Mouse (Mus musculus): Measurements from ENCODE around the gene Rdh16. TPM values are rescaled to one million over a fixed set of nuclear protein-coding genes. Genes with fewer than 3 reads are reported as not detected.

Gene Rdh16
- not detected for polyA plus RNA-seq (2012; fragmentation: generic; extraction: Trizol)
- long read RNA-seq, experiment 1, result 0 reads
- long read RNA-seq, experiment 2, result 0 reads

DNA sequence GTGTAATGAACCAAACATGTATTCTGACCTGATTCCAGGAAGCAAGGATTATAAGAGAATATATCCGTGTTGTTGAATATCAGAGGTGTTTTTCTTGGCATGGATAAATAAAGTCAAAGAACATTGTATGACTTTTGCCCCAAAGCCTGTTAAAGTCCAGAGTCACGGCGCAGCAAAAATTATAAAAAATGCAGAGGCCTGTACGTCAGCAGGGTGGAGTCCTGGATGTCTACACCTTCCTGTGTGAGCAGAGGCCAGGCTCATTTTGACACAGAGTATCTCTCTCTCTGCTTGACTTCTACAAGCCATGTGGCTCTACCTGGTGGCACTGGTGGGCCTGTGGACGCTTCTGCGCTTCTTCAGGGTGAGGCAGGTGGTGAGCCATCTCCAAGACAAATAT lies at the start of gene Rdh16:
Rdh16 (plus strand) TSS at position 262 of the 400 bp plus-strand sequence.
- Histone ChIP-seq H3ac (ENCODE audit: control insufficient read depth, insufficient read length, low read depth) (no peak within 1 kb of the TSS), H3K79me3 (ENCODE audit: low read depth) (no peaks in the 10 kb centered on the region), H3K27me3 (ENCODE audit: control insufficient read depth, insufficient read depth, insufficient read length) (no peaks in the 10 kb centered on the region), H3K36me3 (ENCODE audit: control insufficient read depth, insufficient read depth) (no peaks in the 10 kb centered on the region), H3K4me3 (ENCODE audit: insufficient read depth, poor library complexity, severe bottlenecking) (no peak within 1 kb of the TSS), H3K79me2 (ENCODE audit: control insufficient read depth, insufficient read depth) (no peaks in the 10 kb centered on the region)
- TF ChIP-seq MYOG (IDR thresholded peaks at IDR 0.05; ENCODE audit: control insufficient read depth, extremely low read depth, insufficient read length) (no peak), FOSL1 (IDR thresholded peaks at IDR 0.05; ENCODE audit: insufficient read depth, low read length, poor library complexity, severe bottlenecking) (no peak), CTCF (IDR thresholded peaks at IDR 0.05; ENCODE audit: control insufficient read depth, insufficient read depth, insufficient read length) (no peak), USF1 (IDR thresholded peaks at IDR 0.05; ENCODE audit: low read depth) (no peak), MAX (IDR thresholded peaks at IDR 0.05) (no peak), CEBPB (IDR thresholded peaks at IDR 0.05; ENCODE audit: low read depth) (no peak), MYOD1 (IDR thresholded peaks at IDR 0.05; ENCODE audit: control insufficient read depth, insufficient read length, low read depth) (no peak)

DNA sequence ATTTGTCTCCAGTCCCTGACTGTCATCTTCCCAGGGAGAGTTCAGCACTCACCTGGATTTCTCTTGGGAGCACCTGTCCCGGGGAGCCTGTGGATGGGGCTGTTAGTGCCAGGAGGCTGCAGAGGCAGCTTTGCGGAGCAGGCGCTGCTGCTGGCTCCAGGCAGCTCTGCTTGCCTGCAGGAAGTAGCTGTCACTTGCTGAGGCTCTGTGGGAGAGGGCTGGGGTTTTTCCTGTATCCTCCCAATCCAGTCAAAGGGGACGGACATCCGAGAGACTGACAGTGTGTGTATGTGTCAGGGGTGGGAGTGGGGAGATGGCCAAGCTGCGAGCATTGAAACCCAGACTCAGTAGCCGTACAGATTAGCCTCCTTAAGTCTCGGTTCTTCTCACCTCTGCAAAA lies 49.4 kb upstream of the Rdh16 start, which contains the start of gene Gpr182:
Gpr182 (minus strand) TSS at position 185 of the 400 bp plus-strand sequence.
- Histone ChIP-seq H3K36me3 (ENCODE audit: control insufficient read depth, insufficient read depth) (peaks cover 11% of the 10 kb centered on the region), H3K79me3 (ENCODE audit: low read depth) (no peaks in the 10 kb centered on the region), H3K27me3 (ENCODE audit: control insufficient read depth, insufficient read depth, insufficient read length) (no peaks in the 10 kb centered on the region), H3K79me2 (ENCODE audit: control insufficient read depth, insufficient read depth) (no peaks in the 10 kb centered on the region), H3ac (ENCODE audit: control insufficient read depth, insufficient read length, low read depth) (no peak within 1 kb of the TSS), H3K4me3 (ENCODE audit: insufficient read depth, poor library complexity, severe bottlenecking) (no peak within 1 kb of the TSS)
- TF ChIP-seq CEBPB (IDR thresholded peaks at IDR 0.05; ENCODE audit: low read depth) (no peak), FOSL1 (IDR thresholded peaks at IDR 0.05; ENCODE audit: insufficient read depth, low read length, poor library complexity, severe bottlenecking) (no peak), CTCF (IDR thresholded peaks at IDR 0.05; ENCODE audit: control insufficient read depth, insufficient read depth, insufficient read length) (no peak), USF1 (IDR thresholded peaks at IDR 0.05; ENCODE audit: low read depth) (no peak), MAX (IDR thresholded peaks at IDR 0.05) (no peak), MYOG (IDR thresholded peaks at IDR 0.05; ENCODE audit: control insufficient read depth, extremely low read depth, insufficient read length) (no peak), MYOD1 (IDR thresholded peaks at IDR 0.05; ENCODE audit: control insufficient read depth, insufficient read length, low read depth) (no peak)

- H3K36me3 ChIP-seq (ENCODE audit: control insufficient read depth, insufficient read depth), result no peaks in the 10 kb centered on the region
- no peak overlapping the region for H3ac ChIP-seq (ENCODE audit: control insufficient read depth, insufficient read length, low read depth)
- no peak overlapping the region for H3K4me3 ChIP-seq (ENCODE audit: insufficient read depth, poor library complexity, severe bottlenecking)
- H3K79me2 ChIP-seq (ENCODE audit: control insufficient read depth, insufficient read depth), result no peaks in the 10 kb centered on the region
- H3K79me3 ChIP-seq (ENCODE audit: low read depth), result no peaks in the 10 kb centered on the region
- no peaks in the 10 kb centered on the region for H3K27me3 ChIP-seq (ENCODE audit: control insufficient read depth, insufficient read depth, insufficient read length)
- TF ChIP-seq CEBPB (IDR thresholded peaks at IDR 0.05; ENCODE audit: low read depth), result no peak
- TF ChIP-seq FOSL1 (IDR thresholded peaks at IDR 0.05; ENCODE audit: insufficient read depth, low read length, poor library complexity, severe bottlenecking), result no peak
- TF ChIP-seq CTCF (IDR thresholded peaks at IDR 0.05; ENCODE audit: control insufficient read depth, insufficient read depth, insufficient read length), result no peak
- no peak for TF ChIP-seq MYOG (IDR thresholded peaks at IDR 0.05; ENCODE audit: control insufficient read depth, extremely low read depth, insufficient read length)
- no peak for TF ChIP-seq USF1 (IDR thresholded peaks at IDR 0.05; ENCODE audit: low read depth)
- no peak for TF ChIP-seq MYOD1 (IDR thresholded peaks at IDR 0.05; ENCODE audit: control insufficient read depth, insufficient read length, low read depth)
- TF ChIP-seq MAX (IDR thresholded peaks at IDR 0.05), result no peak
Measured at GRCm38 (mm10) chr10:127754566-127755166, 46.3 kb upstream of the Rdh16 start.

GRCm38 (mm10) chr10:127755246-127755645 lies 45.7 kb upstream of the Rdh16 start:
- H3K79me2 ChIP-seq (ENCODE audit: control insufficient read depth, insufficient read depth), result no peaks in the 10 kb centered on the region
- TF ChIP-seq FOSL1 (IDR thresholded peaks at IDR 0.05; ENCODE audit: insufficient read depth, low read length, poor library complexity, severe bottlenecking), result no peak
- TF ChIP-seq MAX (IDR thresholded peaks at IDR 0.05), result no peak
- no peak for TF ChIP-seq MYOG (IDR thresholded peaks at IDR 0.05; ENCODE audit: control insufficient read depth, extremely low read depth, insufficient read length)
- no peak for TF ChIP-seq CEBPB (IDR thresholded peaks at IDR 0.05; ENCODE audit: low read depth)
- no peak for TF ChIP-seq USF1 (IDR thresholded peaks at IDR 0.05; ENCODE audit: low read depth)
- no peak for TF ChIP-seq MYOD1 (IDR thresholded peaks at IDR 0.05; ENCODE audit: control insufficient read depth, insufficient read length, low read depth)
- no peak for TF ChIP-seq CTCF (IDR thresholded peaks at IDR 0.05; ENCODE audit: control insufficient read depth, insufficient read depth, insufficient read length)
- H3ac ChIP-seq (ENCODE audit: control insufficient read depth, insufficient read length, low read depth), result no peak overlapping the region
- no peaks in the 10 kb centered on the region for H3K79me3 ChIP-seq (ENCODE audit: low read depth)
- no peaks in the 10 kb centered on the region for H3K36me3 ChIP-seq (ENCODE audit: control insufficient read depth, insufficient read depth)
- no peaks in the 10 kb centered on the region for H3K27me3 ChIP-seq (ENCODE audit: control insufficient read depth, insufficient read depth, insufficient read length)
- H3K4me3 ChIP-seq (ENCODE audit: insufficient read depth, poor library complexity, severe bottlenecking), result no peak overlapping the region

DNA sequence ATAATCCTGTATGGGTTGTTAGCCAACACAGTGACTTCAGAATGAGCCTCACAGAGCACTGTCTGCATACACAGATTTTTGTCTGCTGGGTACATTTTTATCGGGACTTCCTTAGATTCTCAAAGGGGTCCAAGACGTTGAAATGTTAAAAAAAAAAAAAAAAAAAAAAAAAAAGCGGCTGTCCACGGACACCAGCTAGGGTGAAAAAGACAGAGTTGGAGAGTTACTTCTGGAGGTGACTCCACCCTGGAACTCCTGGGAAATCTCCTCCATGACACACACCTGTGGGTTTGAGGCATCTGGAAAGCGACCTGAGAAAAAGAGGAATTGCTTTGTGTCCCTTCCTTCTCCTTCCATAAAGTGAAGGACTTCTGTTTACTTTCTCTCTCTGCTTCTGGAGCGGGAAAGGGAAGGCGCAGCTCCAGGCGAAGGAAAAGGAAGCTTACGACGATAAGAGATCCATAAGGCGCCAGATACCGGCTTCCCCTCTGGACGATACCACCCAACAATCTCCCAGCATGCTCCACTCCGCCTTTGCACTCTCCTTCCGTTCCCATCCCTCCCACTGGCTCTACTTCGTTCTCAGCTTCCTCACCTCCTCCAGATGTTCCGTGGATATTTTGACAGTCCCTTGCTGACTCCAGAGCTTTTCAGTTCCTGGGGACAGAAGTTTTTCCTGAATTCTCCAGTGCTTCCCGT lies 45.0 kb upstream of the Rdh16 start:
- no peaks in the 10 kb centered on the region for H3K79me2 ChIP-seq (ENCODE audit: control insufficient read depth, insufficient read depth)
- no peaks in the 10 kb centered on the region for H3K79me3 ChIP-seq (ENCODE audit: low read depth)
- TF ChIP-seq MAX (IDR thresholded peaks at IDR 0.05) (no peak), MYOG (IDR thresholded peaks at IDR 0.05; ENCODE audit: control insufficient read depth, extremely low read depth, insufficient read length) (no peak), CTCF (IDR thresholded peaks at IDR 0.05; ENCODE audit: control insufficient read depth, insufficient read depth, insufficient read length) (no peak), USF1 (IDR thresholded peaks at IDR 0.05; ENCODE audit: low read depth) (no peak), MYOD1 (IDR thresholded peaks at IDR 0.05; ENCODE audit: control insufficient read depth, insufficient read length, low read depth) (no peak)
- H3K27me3 ChIP-seq (ENCODE audit: control insufficient read depth, insufficient read depth, insufficient read length), result no peaks in the 10 kb centered on the region
- no peak overlapping the region for H3ac ChIP-seq (ENCODE audit: control insufficient read depth, insufficient read length, low read depth)
- no peak overlapping the region for H3K4me3 ChIP-seq (ENCODE audit: insufficient read depth, poor library complexity, severe bottlenecking)
- no peaks in the 10 kb centered on the region for H3K36me3 ChIP-seq (ENCODE audit: control insufficient read depth, insufficient read depth)
